Comparison of ENCODE assay signal across 30 mouse cellular contexts in the genomic region with DNA sequence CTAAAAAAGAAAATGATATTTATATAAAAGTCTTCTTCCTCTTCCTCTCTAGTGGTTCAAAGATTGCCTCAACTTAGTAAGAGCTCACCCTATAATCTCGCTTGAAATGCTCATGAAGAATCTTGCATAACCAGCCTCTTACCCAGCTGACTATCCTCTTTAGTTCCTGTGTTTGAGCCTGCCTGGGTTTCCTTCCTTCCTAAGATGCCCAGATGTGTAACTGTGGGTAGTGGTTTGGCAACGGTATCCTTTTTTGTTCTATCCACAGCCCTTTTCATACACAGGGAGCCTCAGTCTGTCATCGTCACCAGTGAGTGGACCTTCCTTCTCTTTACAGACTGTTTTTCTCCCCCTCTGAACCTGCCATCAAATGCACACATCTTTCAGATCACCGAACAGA.
A peak's percentile ranks its signal among the peaks of the same experiment; 100 is the strongest.
DNase-seq lines count a peak whose midpoint lies in the region; TF ChIP-seq lines count a peak whose summit lies in the region.
"Had no signal": no experiment of that assay in that cellular context is flagged by ENCODE, and none has a peak within 500 bp of the region (broad histone marks: within the 10 kb centered on the region; RNA-seq: fewer than 3 reads in every experiment).

No protein-coding gene starts in this region.

- TF ChIP-seq CTCF in thymus, adult 2 months (IDR thresholded peaks at IDR 0.05; ENCODE audit: borderline replicate concordance, control insufficient read depth, extremely low read depth, insufficient read depth, low read length, poor library complexity), result no peak

- no peak overlapping the region; the same call in 1 of the 2 replicates for H3K27ac ChIP-seq in thymus, adult 2 months (ENCODE audit: control insufficient read depth, insufficient read depth, low read length)
- H3K27ac ChIP-seq: embryonic facial prominence, embryonic 12.5 days; forebrain, embryonic 15.5 days; hindbrain, embryonic 10.5 days; hindbrain, embryonic 15.5 days; kidney, embryonic 15.5 days; layer of hippocampus, adult 2 months; limb, embryonic 13.5 days; liver, embryonic 13.5 days; neural tube, embryonic 13.5 days had no signal

- 10% methylated on average over 4 of the region's 4 CpGs for WGBS in thymus, adult 2 months

- H3K4me3 ChIP-seq in thymus, adult 2 months (ENCODE audit: control insufficient read depth, insufficient read depth, low read length), result no peak overlapping the region
- H3K4me3 ChIP-seq: embryonic facial prominence, embryonic 12.5 days; forebrain, embryonic 15.5 days; heart, embryonic 12.5 days; hindbrain, embryonic 10.5 days; hindbrain, embryonic 15.5 days; kidney, embryonic 15.5 days; layer of hippocampus, adult 2 months; limb, embryonic 13.5 days; liver, embryonic 13.5 days; myocyte; neural tube, embryonic 13.5 days had no signal

- intact Hi-C loops in heart, postnatal 10 days (cut with DNase I), result no loop called here

- no peaks in the 10 kb centered on the region for H3K27me3 ChIP-seq in thymus, adult 2 months (ENCODE audit: control insufficient read depth, insufficient read depth, low read length)
- H3K27me3 ChIP-seq: embryonic facial prominence, embryonic 12.5 days; forebrain, embryonic 15.5 days; heart, embryonic 12.5 days; hindbrain, embryonic 15.5 days; kidney, embryonic 15.5 days; limb, embryonic 13.5 days; liver, embryonic 13.5 days; neural tube, embryonic 13.5 days had no signal

- peak; percentile 22 for DNase-seq in thymus, adult 2 months
- no peak for DNase-seq in thymus, postnatal 10 days (ENCODE audit: low spot score in 2 of 2)
- peak; percentile 58 for DNase-seq in T-cell, adult 2 months (ENCODE audit: low spot score)
- peak; percentile 48 for DNase-seq in induced T-regulatory cell, adult 2 months (ENCODE audit: low read depth)
- DNase-seq in spleen, postnatal 4 days (ENCODE audit: low spot score in 2 of 2), result no peak
- DNase-seq in right cerebral cortex, postnatal 4 days, result no peak
- no peak for DNase-seq in heart, postnatal 10 days
- DNase-seq: adrenal gland, adult 8-10 months; cerebellum, adult 9-10 months; cerebellum, postnatal 36 days; embryo, embryonic 11 days; gastrocnemius, postnatal 25 days; heart, adult 18-20 months; kidney, adult 18-20 months; kidney, postnatal 25 days; liver, embryonic 13.5 days; lung, embryonic 14.5 days; lung, postnatal 14 days; retina, postnatal 1 day; right cerebral cortex, postnatal 14 days had no signal

- H3K36me3 ChIP-seq in thymus, adult 2 months (ENCODE audit: control insufficient read depth, insufficient read depth, low read length), result no peaks in the 10 kb centered on the region
- H3K36me3 ChIP-seq: embryonic facial prominence, embryonic 12.5 days; forebrain, embryonic 15.5 days; heart, embryonic 12.5 days; hindbrain, embryonic 10.5 days; hindbrain, embryonic 15.5 days; kidney, embryonic 15.5 days; limb, embryonic 13.5 days; liver, embryonic 13.5 days; neural tube, embryonic 13.5 days had no signal

- peaks cover 40% of the 10 kb centered on the region for H3K4me1 ChIP-seq in thymus, adult 2 months (replicated peaks; ENCODE audit: control insufficient read depth, insufficient read depth, low read length)
- H3K4me1 ChIP-seq: embryonic facial prominence, embryonic 12.5 days; forebrain, embryonic 15.5 days; heart, embryonic 12.5 days; hindbrain, embryonic 10.5 days; hindbrain, embryonic 15.5 days; kidney, embryonic 15.5 days; liver, embryonic 13.5 days; neural tube, embryonic 13.5 days had no signal

- no peak for TF ChIP-seq POLR2A in thymus, adult 2 months (IDR thresholded peaks at IDR 0.05; ENCODE audit: control insufficient read depth, extremely low read depth, insufficient read depth, low read length, poor library complexity)

Comparison
In these comparisons a context has a peak if more than half of its experiments do, and no peak if none do; other contexts are left out.
1. DNase-seq: peak in thymus, adult 2 months (single experiment), T-cell, adult 2 months (single experiment) and induced T-regulatory cell, adult 2 months (single experiment); none in thymus, postnatal 10 days (0 of 2), spleen, postnatal 4 days (0 of 2), right cerebral cortex, postnatal 4 days (single experiment) and heart, postnatal 10 days (0 of 2).